Mouse (Mus musculus) stomach, embryonic 14.5 days (tissue): ENCODE data around the gene Tmem50a. TPM values are rescaled to one million over a fixed set of nuclear protein-coding genes. Genes with fewer than 3 reads are reported as not detected.

ENCODE experiments used
- ATAC-seq: fragments of 200-750 bp; cut with Nextera tagmentation; 2 replicates; pipeline ENCODE4 v1.8.0; 2017; ENCODE audit warnings: low read depth, moderate TSS enrichment; ENCODE audit not compliant: insufficient number of reproducible peaks, insufficient read depth, low FRiP score
- H3K27ac ChIP-seq: fragments of 300-500 bp; sonication (generic); 2 replicates; pipeline ENCODE4 v1.5.1; 2014; ENCODE audit warnings: mild to moderate bottlenecking, low read length, moderate library complexity, mixed read lengths
- H3K27me3 ChIP-seq: fragments of 300-500 bp; sonication (generic); 2 replicates; pipeline ENCODE4 v1.6.1; 2014; ENCODE audit warnings: low read length, control low read depth, mixed read lengths; ENCODE audit not compliant: control insufficient read depth, insufficient read depth
- H3K36me3 ChIP-seq: fragments of 300-500 bp; sonication (generic); 2 replicates; pipeline ENCODE4 v1.6.1; 2014; ENCODE audit warnings: mild to moderate bottlenecking, control low read depth, low read length, moderate library complexity, mixed read lengths; ENCODE audit not compliant: control insufficient read depth, insufficient read depth
- H3K4me1 ChIP-seq: fragments of 300-500 bp; sonication (generic); 2 replicates; pipeline ENCODE4 v1.6.1; 2014; ENCODE audit warnings: low read length, control low read depth, mixed read lengths; ENCODE audit not compliant: control insufficient read depth, insufficient read depth
- H3K4me2 ChIP-seq: fragments of 300-500 bp; sonication (generic); replicated peaks from 2 replicates; pipeline ENCODE4 v1.6.1; 2014; ENCODE audit warnings: low read depth, low read length, control low read depth
- H3K4me3 ChIP-seq: fragments of 300-500 bp; sonication (generic); 2 replicates; pipeline ENCODE4 v1.5.1; 2014; ENCODE audit warnings: low read depth, low read length, control low read depth
- H3K9ac ChIP-seq: fragments of 300-500 bp; sonication (generic); replicated peaks from 2 replicates; pipeline ENCODE4 v1.6.1; 2014; ENCODE audit warnings: low read depth, mild to moderate bottlenecking, control low read depth, low read length, moderate library complexity, mixed read lengths
- H3K9me3 ChIP-seq: fragments of 300-500 bp; sonication (generic); 2 replicates; pipeline ENCODE4 v1.6.1; 2016; ENCODE audit warnings: low read depth, low read length, control low read depth; ENCODE audit not compliant: control insufficient read depth
- WGBS: fragments of 180-500 bp; shearing (Covaris S2); extraction: QIAGEN DNeasy Blood & Tissue Kit; methylation state at CpG from one replicate; pipeline ENCODE4 v1.1.7; 2014; 5-methylcytosine and 5-hydroxymethylcytosine counted together
- polyA plus RNA-seq: library from polyadenylated mRNA; unstranded; fragments of >200 nt; fragmentation: Nextera tagmentation; extraction: Ambion mirVana; gene quantifications from 2 replicates; pipeline ENCODE4 v1.2.1, GENCODE M21; 2014

Gene Tmem50a
- polyA plus RNA-seq, 1 experiment from 2014 or later: 186 TPM

- H3K9me3 ChIP-seq: no peaks in the 10 kb centered on the region
- no peak overlapping the region for H3K27ac ChIP-seq
- H3K4me1 ChIP-seq: peaks cover 5% of the 10 kb centered on the region; the same call in 1 of the 2 replicates
- H3K9ac ChIP-seq: no peak overlapping the region
- H3K4me2 ChIP-seq: no peak overlapping the region
- no peak overlapping the region for H3K4me3 ChIP-seq
- no peaks in the 10 kb centered on the region for H3K36me3 ChIP-seq
- ATAC-seq: no peak
- H3K27me3 ChIP-seq: no peaks in the 10 kb centered on the region
- WGBS: 48% methylated on average over 2 of the region's 2 CpGs
These were observed 42.9 kb downstream of the Tmem50a start for GRCm38 (mm10) chr4:134871950-134872349.

- ATAC-seq: no peak
- H3K27ac ChIP-seq: no peak overlapping the region
- H3K27me3 ChIP-seq: no peaks in the 10 kb centered on the region
- no peak overlapping the region for H3K4me2 ChIP-seq
- H3K36me3 ChIP-seq: no peaks in the 10 kb centered on the region
- no peaks in the 10 kb centered on the region for H3K9me3 ChIP-seq
- H3K4me3 ChIP-seq: no peak overlapping the region
- 33% methylated on average over 4 of the region's 4 CpGs for WGBS
- H3K9ac ChIP-seq: no peak overlapping the region
- H3K4me1 ChIP-seq: peaks cover 5% of the 10 kb centered on the region; the same call in 1 of the 2 replicates
These were observed 43.3 kb downstream of the Tmem50a start for GRCm38 (mm10) chr4:134871477-134871876.

- H3K9ac ChIP-seq: no peak overlapping the region
- WGBS: 44% methylated on average over 7 of the region's 7 CpGs
- no peaks in the 10 kb centered on the region for H3K9me3 ChIP-seq
- no peaks in the 10 kb centered on the region for H3K27me3 ChIP-seq
- no peaks in the 10 kb centered on the region for H3K36me3 ChIP-seq
- peak overlapping the region; percentile 27 for H3K4me2 ChIP-seq
- no peak overlapping the region for H3K27ac ChIP-seq
- no peak for ATAC-seq
- H3K4me3 ChIP-seq: no peak overlapping the region; the same call in 1 of the 2 replicates
- H3K4me1 ChIP-seq: peaks cover 5% of the 10 kb centered on the region; the same call in 1 of the 2 replicates
These were observed 44.9 kb downstream of the Tmem50a start for GRCm38 (mm10) chr4:134869815-134870375.

- Histone ChIP-seq H3K27me3 (no peaks in the 10 kb centered on the region), H3K9ac (no peak overlapping the region), H3K4me1 (peaks cover 5% of the 10 kb centered on the region; the same call in 1 of the 2 replicates), H3K9me3 (no peaks in the 10 kb centered on the region), H3K4me3 (no peak overlapping the region; the same call in 1 of the 2 replicates), H3K36me3 (no peaks in the 10 kb centered on the region), H3K4me2 (peak overlapping the region; percentile 27), H3K27ac (no peak overlapping the region)
- ATAC-seq: peak; percentile 81; the same call in 1 of the 2 replicates
- WGBS: 12% methylated on average over 16 of the region's 16 CpGs
These were observed 45.6 kb downstream of the Tmem50a start for GRCm38 (mm10) chr4:134869068-134869730.

- H3K9me3 ChIP-seq: no peaks in the 10 kb centered on the region
- H3K27ac ChIP-seq: no peak overlapping the region
- no peaks in the 10 kb centered on the region for H3K36me3 ChIP-seq
- WGBS: 28% methylated on average over 9 of the region's 9 CpGs
- peaks cover 5% of the 10 kb centered on the region; the same call in 1 of the 2 replicates for H3K4me1 ChIP-seq
- H3K4me2 ChIP-seq: no peak overlapping the region
- H3K4me3 ChIP-seq: no peak overlapping the region
- ATAC-seq: no peak
- H3K9ac ChIP-seq: no peak overlapping the region; the same call in 1 of the 2 replicates
- no peaks in the 10 kb centered on the region for H3K27me3 ChIP-seq
These were observed 46.3 kb downstream of the Tmem50a start for GRCm38 (mm10) chr4:134868490-134868889.

GRCm38 (mm10) chr4:134868065-134868464, 46.8 kb downstream of the Tmem50a start:
- peaks cover 5% of the 10 kb centered on the region; the same call in 1 of the 2 replicates for H3K4me1 ChIP-seq
- H3K4me3 ChIP-seq: no peak overlapping the region
- 86% methylated on average over 10 of the region's 10 CpGs for WGBS
- H3K9ac ChIP-seq: no peak overlapping the region
- no peaks in the 10 kb centered on the region for H3K9me3 ChIP-seq
- H3K4me2 ChIP-seq: no peak overlapping the region
- no peaks in the 10 kb centered on the region for H3K27me3 ChIP-seq
- ATAC-seq: no peak
- no peaks in the 10 kb centered on the region for H3K36me3 ChIP-seq
- no peak overlapping the region for H3K27ac ChIP-seq

- WGBS: 90% methylated on average over 8 of the region's 8 CpGs
- Histone ChIP-seq H3K4me3 (no peak overlapping the region), H3K9me3 (no peaks in the 10 kb centered on the region), H3K4me1 (peaks cover 5% of the 10 kb centered on the region; the same call in 1 of the 2 replicates), H3K4me2 (no peak overlapping the region), H3K27me3 (no peaks in the 10 kb centered on the region), H3K36me3 (no peaks in the 10 kb centered on the region), H3K9ac (no peak overlapping the region), H3K27ac (no peak overlapping the region)
- ATAC-seq: no peak
These were observed 47.2 kb downstream of the Tmem50a start for GRCm38 (mm10) chr4:134867661-134868060.

GRCm38 (mm10) chr4:134867213-134867612, 47.6 kb downstream of the Tmem50a start:
- no peaks in the 10 kb centered on the region for H3K36me3 ChIP-seq
- H3K4me1 ChIP-seq: peaks cover 5% of the 10 kb centered on the region; the same call in 1 of the 2 replicates
- 91% methylated on average over 8 of the region's 8 CpGs for WGBS
- H3K27me3 ChIP-seq: no peaks in the 10 kb centered on the region
- no peak overlapping the region for H3K4me2 ChIP-seq
- H3K9me3 ChIP-seq: no peaks in the 10 kb centered on the region
- H3K4me3 ChIP-seq: no peak overlapping the region
- no peak overlapping the region for H3K27ac ChIP-seq
- no peak overlapping the region for H3K9ac ChIP-seq
- no peak for ATAC-seq
